24 mouse cellular contexts compared by ENCODE assay signal in the genomic region with DNA sequence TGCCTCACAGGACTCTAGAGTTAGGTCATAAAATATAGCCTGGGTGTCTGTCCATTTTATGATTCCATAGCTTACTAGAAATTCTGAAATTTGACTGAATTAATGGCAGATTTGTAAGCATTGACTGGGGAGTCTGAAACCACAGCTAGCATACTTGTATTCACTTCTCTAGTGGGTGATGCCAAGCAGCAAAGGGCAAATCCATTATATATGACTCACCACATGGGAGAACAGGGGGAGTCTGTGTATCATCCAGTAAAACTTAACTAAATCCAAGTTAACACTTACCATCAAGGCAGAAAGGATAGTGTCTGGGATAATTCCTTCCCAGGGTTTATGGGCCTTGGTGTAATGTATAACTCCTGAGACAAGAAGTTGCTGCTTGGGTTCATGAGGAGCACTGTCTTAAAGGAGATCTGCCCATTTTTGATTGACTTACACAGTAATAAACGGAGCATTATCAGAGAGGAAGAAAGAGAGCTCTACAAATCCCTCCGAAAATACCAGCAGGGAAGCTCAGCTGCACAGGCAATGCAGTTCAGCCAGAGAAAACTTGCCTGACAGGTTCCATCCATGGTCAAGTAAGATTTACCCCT. TPM values are rescaled to one million over a fixed set of nuclear protein-coding genes. Genes with fewer than 3 reads are reported as not detected.
A peak's percentile ranks its signal among the peaks of the same experiment; 100 is the strongest.
DNase-seq lines count a peak whose midpoint lies in the region; ATAC-seq and TF ChIP-seq lines count a peak whose summit lies in the region.
"Had no signal": no experiment of that assay in that cellular context is flagged by ENCODE, and none has a peak within 500 bp of the region (broad histone marks: within the 10 kb centered on the region; RNA-seq: fewer than 3 reads in every experiment).

No protein-coding gene starts in this region.

- no peaks in the 10 kb centered on the region for H3K79me2 ChIP-seq in macrophage (ENCODE audit: inconsistent target)

- H3K27me3 ChIP-seq in embryonic facial prominence, embryonic 11.5 days (ENCODE audit: control insufficient read depth, insufficient read depth, low read length), result no peaks in the 10 kb centered on the region
- no peaks in the 10 kb centered on the region for H3K27me3 ChIP-seq in embryonic facial prominence, embryonic 10.5 days (replicated peaks; ENCODE audit: low read depth, poor library complexity, severe bottlenecking)
- H3K27me3 ChIP-seq in Patski, result no peaks in the 10 kb centered on the region
- H3K27me3 ChIP-seq: embryonic facial prominence, embryonic 12.5 days; forebrain, embryonic 15.5 days; heart, embryonic 15.5 days had no signal

- H3K36me3 ChIP-seq in embryonic facial prominence, embryonic 11.5 days (replicated peaks; ENCODE audit: control insufficient read depth, insufficient read depth, low read depth, low read length), result no peaks in the 10 kb centered on the region
- no peaks in the 10 kb centered on the region for H3K36me3 ChIP-seq in embryonic facial prominence, embryonic 10.5 days (replicated peaks)
- no peaks in the 10 kb centered on the region for H3K36me3 ChIP-seq in macrophage (ENCODE audit: inconsistent target)
- H3K36me3 ChIP-seq: embryonic facial prominence, embryonic 12.5 days; forebrain, embryonic 15.5 days; G1E; heart, embryonic 15.5 days; hindbrain, embryonic 10.5 days had no signal

- H3K27ac ChIP-seq in embryonic facial prominence, embryonic 11.5 days (replicated peaks; ENCODE audit: low read depth, low read length), result no peak overlapping the region
- no peak overlapping the region for H3K27ac ChIP-seq in embryonic facial prominence, embryonic 10.5 days (replicated peaks)
- H3K27ac ChIP-seq in macrophage, result peak overlapping the region; percentile 58; the same call in 1 of the 2 replicates
- H3K27ac ChIP-seq: embryonic facial prominence, embryonic 12.5 days; forebrain, embryonic 15.5 days; heart, embryonic 15.5 days; hindbrain, embryonic 10.5 days; hindbrain, embryonic 14.5 days had no signal

- no peak for ATAC-seq in embryonic facial prominence, embryonic 11.5 days (replicated peaks; ENCODE audit: insufficient number of reproducible peaks, low FRiP score, low TSS enrichment, low read depth)
- peak; percentile 79 for ATAC-seq in Patski
- ATAC-seq: CD4-positive, CD25-positive, alpha-beta regulatory T cell, adult 4 months; forebrain, embryonic 15.5 days had no signal

- no peaks in the 10 kb centered on the region for H3K4me1 ChIP-seq in embryonic facial prominence, embryonic 11.5 days (ENCODE audit: control insufficient read depth, insufficient read depth, low read length)
- H3K4me1 ChIP-seq in embryonic facial prominence, embryonic 10.5 days, result peaks cover 24% of the 10 kb centered on the region
- H3K4me1 ChIP-seq: forebrain, embryonic 15.5 days; heart, embryonic 15.5 days had no signal

- 39% methylated on average over 2 of the region's 2 CpGs for WGBS in embryonic facial prominence, embryonic 11.5 days
- WGBS in embryonic facial prominence, embryonic 10.5 days, result 45% methylated on average over 2 of the region's 2 CpGs
- WGBS in macrophage (ENCODE audit: missing documents), result 85% methylated on average over 2 of the region's 2 CpGs

- no peaks in the 10 kb centered on the region for H3K9me3 ChIP-seq in embryonic facial prominence, embryonic 11.5 days (replicated peaks; ENCODE audit: control insufficient read depth, low read length)
- no peaks in the 10 kb centered on the region for H3K9me3 ChIP-seq in embryonic facial prominence, embryonic 10.5 days
- H3K9me3 ChIP-seq: embryonic facial prominence, embryonic 12.5 days; forebrain, embryonic 15.5 days; G1E; heart, embryonic 15.5 days; hindbrain, embryonic 10.5 days had no signal

- no peak for TF ChIP-seq CTCF in Patski (IDR thresholded peaks at IDR 0.05)

- DNase-seq in embryonic facial prominence, embryonic 11.5 days (ENCODE audit: low spot score), result peak; percentile 14
- DNase-seq in embryonic facial prominence, embryonic 10.5 days (ENCODE audit: low spot score), result no peak
- DNase-seq in 3T3-L1 (ENCODE audit: low read depth, low spot score), result peak; percentile 79
- DNase-seq in Patski (ENCODE audit: low read depth, low spot score), result peak; percentile 71
- no peak for DNase-seq in ovary, postnatal 10 days (ENCODE audit: low spot score)
- DNase-seq in testis, postnatal 14 days (ENCODE audit: low spot score), result no peak
- no peak for DNase-seq in gastrocnemius, postnatal 25 days
- DNase-seq: adrenal gland, adult 2 months; adrenal gland, postnatal 25 days; cerebellum, adult 2 months; cerebellum, postnatal 25 days; heart, adult 18-20 months; heart, postnatal 14 days; kidney, adult 18-20 months had no signal

- in situ Hi-C loops in Patski (cut with MboI; ENCODE audit: low pct_unique_long_range_greater_than_20kb), result no loop called here

- POLR2A ChIA-PET in Patski (lab: Charles Lee), result no interaction called here

- H3K4me3 ChIP-seq in embryonic facial prominence, embryonic 11.5 days (ENCODE audit: low read depth, low read length), result no peak overlapping the region
- H3K4me3 ChIP-seq in embryonic facial prominence, embryonic 10.5 days, result no peak overlapping the region
- no peak overlapping the region for H3K4me3 ChIP-seq in macrophage (ENCODE audit: inconsistent target)
- H3K4me3 ChIP-seq: embryonic facial prominence, embryonic 12.5 days; forebrain, embryonic 15.5 days; heart, embryonic 15.5 days; hindbrain, embryonic 10.5 days had no signal

- H3K4me2 ChIP-seq in embryonic facial prominence, embryonic 11.5 days (ENCODE audit: low read depth, low read length), result no peak overlapping the region
- H3K4me2 ChIP-seq: embryonic facial prominence, embryonic 12.5 days; forebrain, embryonic 15.5 days; heart, embryonic 11.5 days; heart, embryonic 15.5 days; hindbrain, embryonic 14.5 days had no signal

- CTCF ChIA-PET in Patski (lab: Charles Lee), result interaction anchor here (0.6 to 1.4 kb wide), 5 partner anchors 14 to 89 kb away, joined by 3 to 4 read pairs (median 3); no protein-coding TSS in a partner anchor

- H3K9ac ChIP-seq in embryonic facial prominence, embryonic 11.5 days (replicated peaks; ENCODE audit: low read length), result no peak overlapping the region
- H3K9ac ChIP-seq: embryonic facial prominence, embryonic 12.5 days; forebrain, embryonic 15.5 days; heart, embryonic 15.5 days; hindbrain, embryonic 14.5 days had no signal

RNA-seq across cellular contexts. Expression of a gene that starts 27.6 kb away (rescaled TPM):
- 0.22 TPM in 1 of 2 replicates, not detected in the other for polyA plus RNA-seq in embryonic facial prominence, embryonic 11.5 days (2014; fragmentation: Nextera tagmentation; extraction: Ambion mirVana)
- polyA plus RNA-seq in embryonic facial prominence, embryonic 10.5 days (2016; fragmentation: Nextera tagmentation; extraction: Ambion mirVana), result 0.16 and 0.30 TPM in 2 replicates
- polyA plus RNA-seq in Patski (2021) (7.3 TPM), macrophage (2018) (36.4 to 80.3 TPM (median 54.9 TPM) in 3 replicates)
- 10 to 100 TPM in 22 of 26 experiments, 1 to 10 TPM in 4; 3.8 to 99.8 (median 24.1) TPM for total RNA-seq in macrophage (2018; cell fraction: chromatin; rRNA removed)
- total RNA-seq in macrophage (2018; cell fraction: cytosol; rRNA removed), result 10 to 100 TPM; 14.0 to 86.4 (median 26.8) TPM
- total RNA-seq in macrophage (2018; cell fraction: nucleus; rRNA removed), result 10 to 100 TPM in 24 of 26 experiments, 1 to 10 TPM in 2; 6.7 to 96.1 (median 20.6) TPM
- total RNA-seq in gastrocnemius, postnatal 25 days (2021), result 1 to 10 TPM; 1.8 to 9.2 TPM
- total RNA-seq: G1E had no signal
- polyA plus RNA-seq: forebrain, embryonic 11.5 days; forebrain, embryonic 15.5 days; G1E had no signal

Comparison
In these comparisons a context has a peak if more than half of its experiments do, and no peak if none do; other contexts are left out.
1. DNase-seq: peak in embryonic facial prominence, embryonic 11.5 days (single experiment), 3T3-L1 (single experiment) and Patski (single experiment); none in embryonic facial prominence, embryonic 10.5 days (single experiment), ovary, postnatal 10 days (single experiment), testis, postnatal 14 days (single experiment) and gastrocnemius, postnatal 25 days (single experiment).